Mouse (Mus musculus) spleen, adult 2 months (tissue): Measurements from ENCODE around the gene Gfod1. TPM values are rescaled to one million over a fixed set of nuclear protein-coding genes. Genes with fewer than 3 reads are reported as not detected.

ENCODE experiments used
- DNase-seq, 2 experiments: peaks; one replicate each; pipeline versions ENCODE4 v3.0.0 to v3.0.0-alpha.2; 2012 to 2021; ENCODE audit warnings: low spot score in 2 of 2, low read depth in 1 of 2
- H3K27ac ChIP-seq: fragments of 200-500 bp; 2 replicates; pipeline ENCODE4 v1.5.1; 2012; ENCODE audit warnings: low read length, inconsistent platforms; ENCODE audit not compliant: insufficient read depth
- H3K27me3 ChIP-seq: fragments of 200-500 bp; 2 replicates; pipeline ENCODE4 v1.6.1; 2012; ENCODE audit warnings: mild to moderate bottlenecking, moderate library complexity, low read length, inconsistent platforms; ENCODE audit not compliant: control insufficient read depth, insufficient read depth
- H3K36me3 ChIP-seq: fragments of 200-500 bp; 2 replicates; pipeline ENCODE4 v1.6.1; 2012; ENCODE audit warnings: mild to moderate bottlenecking, low read length, inconsistent platforms; ENCODE audit not compliant: control insufficient read depth, insufficient read depth
- H3K4me1 ChIP-seq: fragments of 200-500 bp; 2 replicates; pipeline ENCODE4 v1.6.1; 2011; ENCODE audit warnings: inconsistent platforms; ENCODE audit not compliant: control insufficient read depth, insufficient read depth, insufficient read length
- H3K4me3 ChIP-seq: fragments of 200-500 bp; 2 replicates; pipeline ENCODE4 v1.5.1; 2011; ENCODE audit warnings: mild to moderate bottlenecking, inconsistent platforms; ENCODE audit not compliant: insufficient read depth, insufficient read length; ENCODE audit errors: extremely low read depth
- CTCF ChIP-seq: fragments of 200-500 bp; IDR thresholded peaks from 2 replicates; pipeline ENCODE4 v1.5.1; 2011; ENCODE audit warnings: mild to moderate bottlenecking, inconsistent platforms; ENCODE audit not compliant: insufficient read depth, insufficient read length, insufficient replicate concordance; ENCODE audit errors: extremely low read depth
- POLR2A ChIP-seq: fragments of 200-500 bp; IDR thresholded peaks from 2 replicates; pipeline ENCODE4 v1.6.1; 2011; ENCODE audit warnings: low read depth, low read length, inconsistent platforms
- WGBS: fragments of 180-500 bp; shearing (Covaris S2); methylation state at CpG from one replicate; pipeline ENCODE4 v1.1.7; 2018; 5-methylcytosine and 5-hydroxymethylcytosine counted together
- polyA plus RNA-seq: library from polyadenylated mRNA; depleted of rRNA; stranded (reverse); fragments of >200 nt; gene quantifications from 2 replicates; pipeline ENCODE4 v1.2.3, GENCODE M21; 2012; rRNA removed

Gene Gfod1
- polyA plus RNA-seq, 1 experiment = 2.8 TPM

- WGBS = 90% methylated on average over 3 of the region's 3 CpGs
- Histone ChIP-seq H3K4me3 (no peak overlapping the region), H3K4me1 (no peaks in the 10 kb centered on the region), H3K36me3 (peaks cover 5% of the 10 kb centered on the region), H3K27me3 (no peaks in the 10 kb centered on the region), H3K27ac (no peak overlapping the region)
- no peak for DNase-seq
- TF ChIP-seq POLR2A (no peak), CTCF (no peak)
Measured at GRCm38 (mm10) chr13:43159429-43159828, 144.5 kb downstream of the Gfod1 start.

GRCm38 (mm10) chr13:43158281-43158680, 145.7 kb downstream of the Gfod1 start:
- no peaks in the 10 kb centered on the region for H3K4me1 ChIP-seq
- 95% methylated on average over 5 of the region's 5 CpGs for WGBS
- no peak overlapping the region for H3K4me3 ChIP-seq
- no peaks in the 10 kb centered on the region for H3K27me3 ChIP-seq
- no peaks in the 10 kb centered on the region for H3K36me3 ChIP-seq
- no peak overlapping the region for H3K27ac ChIP-seq
- TF ChIP-seq POLR2A (no peak), CTCF (no peak)
- DNase-seq = no peak

- DNase-seq = no peak
- WGBS = 90% methylated on average over 5 of the region's 5 CpGs
Measured at GRCm38 (mm10) chr13:43157370-43157769, 146.6 kb downstream of the Gfod1 start.

GRCm38 (mm10) chr13:43152005-43152520, 151.9 kb downstream of the Gfod1 start:
- no peak for DNase-seq
- Histone ChIP-seq H3K27me3 (no peaks in the 10 kb centered on the region), H3K4me3 (no peak overlapping the region), H3K27ac (no peak overlapping the region), H3K36me3 (no peaks in the 10 kb centered on the region; the same call in 1 of the 2 replicates), H3K4me1 (no peaks in the 10 kb centered on the region)
- TF ChIP-seq CTCF (no peak), POLR2A (no peak)
- 94% methylated on average over 14 of the region's 14 CpGs for whole genome bisulfite sequencing

More at GRCm38 (mm10) chr13:43157370-43157769, 146.6 kb downstream of the Gfod1 start:
- no peak overlapping the region for H3K4me3 ChIP-seq
- no peaks in the 10 kb centered on the region for H3K27me3 ChIP-seq
- no peak overlapping the region for H3K27ac ChIP-seq
- no peaks in the 10 kb centered on the region for H3K4me1 ChIP-seq
- no peaks in the 10 kb centered on the region for H3K36me3 ChIP-seq
- TF ChIP-seq POLR2A (no peak), CTCF (no peak)

- Histone ChIP-seq H3K27ac (no peak overlapping the region), H3K27me3 (no peaks in the 10 kb centered on the region), H3K36me3 (no peaks in the 10 kb centered on the region; the same call in 1 of the 2 replicates), H3K4me3 (no peak overlapping the region), H3K4me1 (no peaks in the 10 kb centered on the region)
- WGBS = 90% methylated on average over 3 of the region's 3 CpGs
- no peak for DNase-seq
- TF ChIP-seq CTCF (no peak), POLR2A (no peak)
Measured at GRCm38 (mm10) chr13:43149661-43150060, 154.3 kb downstream of the Gfod1 start.

GRCm38 (mm10) chr13:43148692-43149091, 155.3 kb downstream of the Gfod1 start:
- Histone ChIP-seq H3K4me3 (no peak overlapping the region), H3K27ac (no peak overlapping the region), H3K4me1 (no peaks in the 10 kb centered on the region), H3K27me3 (no peaks in the 10 kb centered on the region), H3K36me3 (no peaks in the 10 kb centered on the region; the same call in 1 of the 2 replicates)
- TF ChIP-seq CTCF (no peak), POLR2A (no peak)
- DNase-seq = no peak
- WGBS = 57% methylated on average over 4 of the region's 4 CpGs

- no peaks in the 10 kb centered on the region for H3K27me3 ChIP-seq
- no peak overlapping the region for H3K4me3 ChIP-seq
- H3K36me3 ChIP-seq = no peaks in the 10 kb centered on the region; the same call in 1 of the 2 replicates
- no peaks in the 10 kb centered on the region for H3K4me1 ChIP-seq
- WGBS = 87% methylated on average over 8 of the region's 8 CpGs
- no peak for DNase-seq
- H3K27ac ChIP-seq = no peak overlapping the region
- TF ChIP-seq POLR2A (no peak), CTCF (no peak)
Measured at GRCm38 (mm10) chr13:43146515-43147258, 157.3 kb downstream of the Gfod1 start.

Other genes with a start within 250 kb of the Gfod1 start
- 5.7 and 6.3 TPM in 2 replicates for gene Tbc1d7, start 132.7 kb downstream of the Gfod1 start, polyA plus RNA-seq
- 3.1 and 3.3 TPM in 2 replicates for gene Sirt5, start 61.3 kb upstream of the Gfod1 start, polyA plus RNA-seq
- 62.1 and 83.8 TPM in 2 replicates for gene Nol7, start 94.2 kb upstream of the Gfod1 start, polyA plus RNA-seq
- gene Ranbp9, start 177.1 kb upstream of the Gfod1 start, polyA plus RNA-seq = 14.4 and 15.7 TPM in 2 replicates